Mouse (Mus musculus): Measurements from ENCODE around the gene Pus7l.

Pus7l gene

GRCm38 (mm10) chr15:94543409-94544051, at the start of gene Pus7l, which contains the start of gene Irak4:
Gene Pus7l (minus strand): TSS chr15:94543547.
Gene Irak4 (plus strand): TSS chr15:94543643.
- peak; percentile 90 to 94 for DNase-seq

- DNase-seq, result no peak
Measured at GRCm38 (mm10) chr15:94591356-94591755, 48.0 kb upstream of the Pus7l start.

GRCm38 (mm10) chr15:94590083-94590482, 46.7 kb upstream of the Pus7l start:
- DNase-seq, result no peak

- peak; percentile 97 to 99 for DNase-seq
Measured at GRCm38 (mm10) chr15:94589219-94590075, 46.1 kb upstream of the Pus7l start, which contains the start of gene Twf1. Gene Twf1 (minus strand): TSS chr15:94589889.

GRCm38 (mm10) chr15:94587826-94588715, 44.7 kb upstream of the Pus7l start:
- no peak for DNase-seq

GRCm38 (mm10) chr15:94584738-94585137, 41.4 kb upstream of the Pus7l start:
- no peak for DNase-seq

- no peak for DNase-seq
Measured at GRCm38 (mm10) chr15:94583153-94583552, 39.8 kb upstream of the Pus7l start.

- no peak for DNase-seq
Measured at GRCm38 (mm10) chr15:94582000-94582593, 38.8 kb upstream of the Pus7l start.

GRCm38 (mm10) chr15:94574566-94575268, 31.4 kb upstream of the Pus7l start:
- DNase-seq, result no peak

GRCm38 (mm10) chr15:94572746-94573145, 29.4 kb upstream of the Pus7l start:
- DNase-seq, result no peak

- no peak for DNase-seq
Measured at GRCm38 (mm10) chr15:94571501-94571900, 28.2 kb upstream of the Pus7l start.

- no peak for DNase-seq
Measured at GRCm38 (mm10) chr15:94568496-94569182, 25.3 kb upstream of the Pus7l start.

- DNase-seq, result no peak
Measured at GRCm38 (mm10) chr15:94565854-94566253, 22.5 kb upstream of the Pus7l start.

GRCm38 (mm10) chr15:94564909-94565308, 21.6 kb upstream of the Pus7l start:
- DNase-seq, result no peak

- DNase-seq, result no peak
Measured at GRCm38 (mm10) chr15:94558895-94559656, 15.7 kb upstream of the Pus7l start.

- peak; percentile 61 to 84 for DNase-seq
Measured at GRCm38 (mm10) chr15:94557442-94557841, 14.1 kb upstream of the Pus7l start.

- DNase-seq, result no peak
Measured at GRCm38 (mm10) chr15:94553536-94553935, 10.2 kb upstream of the Pus7l start.

GRCm38 (mm10) chr15:94544844-94545243, 1.5 kb upstream of the Pus7l start:
- no peak for DNase-seq

GRCm38 (mm10) chr15:94544052-94544636, 797 bp upstream of the Pus7l start:
- DNase-seq, result no peak
